Mouse (Mus musculus): Measurements from ENCODE around the gene Shroom4.
A peak's percentile ranks its signal among the peaks of the same experiment; 100 is the strongest.

Gene Shroom4

GRCm38 (mm10) chrX:6495456-6495855, 95.8 kb downstream of the Shroom4 start:
- DNase-seq (ENCODE audit: low spot score) = no peak

GRCm38 (mm10) chrX:6496374-6496773, 96.7 kb downstream of the Shroom4 start:
- DNase-seq (ENCODE audit: low spot score) = no peak

DNA sequence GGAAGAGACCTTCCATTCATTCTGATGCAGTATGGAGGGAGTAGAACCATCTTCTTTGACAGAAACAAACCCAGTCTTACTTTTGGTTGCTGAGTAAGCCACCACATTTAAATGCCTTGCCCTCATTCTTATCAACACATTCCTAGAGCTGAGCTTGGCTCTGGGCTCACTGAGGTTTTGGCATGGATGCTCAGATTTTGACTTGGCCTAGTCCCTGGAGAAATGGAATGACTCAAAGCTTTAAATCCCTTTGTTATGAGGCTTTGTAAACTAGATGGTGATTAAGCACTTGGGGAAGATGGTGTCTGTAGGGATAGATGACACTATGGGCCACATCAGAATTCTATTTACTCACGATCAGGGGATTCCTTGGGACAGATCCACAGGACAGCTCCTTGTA, 102.2 kb downstream of the Shroom4 start:
- DNase-seq (ENCODE audit: low spot score) = no peak

- no peak for DNase-seq (ENCODE audit: low spot score)
These were observed 117.6 kb downstream of the Shroom4 start for GRCm38 (mm10) chrX:6517217-6517616.

- no peak for DNase-seq (ENCODE audit: low spot score)
These were observed 118.8 kb downstream of the Shroom4 start for GRCm38 (mm10) chrX:6518421-6518820.

DNA sequence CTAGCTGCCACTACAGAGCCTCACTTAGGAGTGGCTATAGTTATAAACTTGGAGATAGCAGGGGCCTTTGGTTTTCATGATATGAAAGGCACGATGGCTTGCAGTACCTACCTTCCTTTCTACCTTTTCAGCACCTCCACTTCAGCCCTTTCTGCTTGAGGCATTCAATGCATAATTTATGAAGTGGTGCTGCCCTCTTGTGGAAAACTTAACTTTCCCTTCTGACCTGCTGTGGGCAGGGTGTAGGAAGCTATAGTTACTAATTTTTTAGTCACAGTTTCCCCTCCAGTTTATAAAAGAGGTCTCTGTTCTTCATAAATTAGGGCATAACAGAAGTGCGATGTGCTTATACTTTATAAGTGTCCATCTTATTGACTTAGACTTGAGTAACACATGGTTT, 123.3 kb downstream of the Shroom4 start:
- no peak for DNase-seq (ENCODE audit: low spot score)

GRCm38 (mm10) chrX:6536636-6537035, 137.0 kb downstream of the Shroom4 start:
- DNase-seq (ENCODE audit: low spot score) = no peak

- no peak for DNase-seq (ENCODE audit: low spot score)
These were observed 138.0 kb downstream of the Shroom4 start for GRCm38 (mm10) chrX:6537689-6538088.

DNA sequence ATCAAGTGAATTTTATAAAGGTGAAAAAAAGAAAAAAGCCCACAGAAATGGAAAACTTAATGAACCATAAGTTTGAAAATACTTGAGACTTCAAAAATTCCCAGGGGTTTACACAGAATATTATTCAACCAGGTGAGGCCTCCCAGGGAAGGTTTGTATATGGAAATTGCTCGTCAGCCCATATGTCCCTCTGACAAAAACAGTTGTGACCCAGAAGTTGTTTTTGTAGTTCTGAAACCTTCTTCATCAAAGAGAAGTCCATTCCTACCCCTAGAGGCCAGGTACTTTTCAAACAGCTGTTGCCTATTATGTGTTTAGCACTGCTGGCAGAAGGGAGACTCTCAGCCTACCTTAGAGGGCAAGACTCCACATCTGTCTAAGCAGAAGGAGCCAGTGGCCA, 165.4 kb downstream of the Shroom4 start:
- no peak for DNase-seq (ENCODE audit: low spot score)

DNA sequence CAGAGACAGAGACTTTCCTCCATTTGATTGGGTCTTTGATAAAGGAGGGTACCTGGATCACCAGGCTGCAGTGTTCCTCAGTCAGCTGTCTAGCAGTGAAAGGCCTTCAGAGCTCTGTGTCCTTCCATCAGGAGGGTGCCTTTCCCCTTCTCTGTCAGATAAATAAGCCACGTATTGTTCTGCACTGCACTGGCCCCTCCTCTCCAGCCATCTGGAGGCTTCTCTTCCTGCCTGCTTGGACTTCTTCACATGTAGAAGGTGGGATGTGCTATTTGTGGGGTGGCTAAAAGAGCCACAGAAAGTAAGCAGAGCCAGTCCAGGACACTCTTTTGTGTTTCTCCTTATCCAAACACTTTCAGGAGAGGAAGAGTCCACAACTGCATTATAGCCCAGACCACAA, 174.9 kb downstream of the Shroom4 start:
- no peak for DNase-seq (ENCODE audit: low spot score)

DNA sequence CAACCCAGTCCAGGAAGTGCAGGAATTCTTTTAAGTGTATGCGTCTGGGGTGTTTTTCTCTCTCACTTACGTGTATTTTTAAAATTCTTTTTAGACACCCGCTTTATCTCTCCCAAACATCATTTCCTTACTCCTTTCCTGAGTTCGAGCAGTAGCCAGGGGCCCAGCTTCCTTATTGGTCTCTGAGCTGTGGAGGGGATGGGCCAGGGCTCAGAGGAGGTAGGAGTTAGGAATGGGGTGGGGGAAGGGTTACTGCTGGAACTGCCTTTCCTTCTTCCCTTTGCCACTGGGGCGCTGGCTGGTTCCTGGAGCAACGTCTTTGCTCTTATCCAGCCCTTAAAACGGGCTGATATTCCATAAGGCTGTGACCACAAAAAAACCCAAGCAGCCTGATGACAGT, 177.3 kb downstream of the Shroom4 start:
- no peak for DNase-seq (ENCODE audit: low spot score)

DNA sequence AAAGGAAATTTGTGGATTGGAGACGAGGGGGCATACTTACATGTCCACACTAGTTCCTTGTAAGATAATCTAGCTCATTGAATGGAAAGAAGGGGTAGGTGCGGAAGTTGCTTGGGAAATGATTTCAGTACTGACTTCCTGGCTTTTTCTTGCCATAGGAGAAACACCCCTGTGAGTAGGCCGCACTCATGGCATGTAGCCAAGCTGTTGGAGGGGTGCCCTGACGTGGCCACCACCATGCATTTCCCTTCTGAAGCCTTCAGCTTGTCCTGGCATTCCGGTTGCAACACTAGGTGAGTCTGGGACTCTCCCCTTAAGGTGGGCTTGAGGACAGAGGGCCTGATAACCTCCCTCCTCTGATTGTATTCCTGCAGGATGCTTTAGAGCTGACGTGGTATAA, 181.0 kb downstream of the Shroom4 start:
- no peak for DNase-seq (ENCODE audit: low spot score)

GRCm38 (mm10) chrX:6581181-6581580, 181.5 kb downstream of the Shroom4 start:
- no peak for DNase-seq (ENCODE audit: low spot score)

- no peak for DNase-seq (ENCODE audit: low spot score)
These were observed 183.0 kb downstream of the Shroom4 start for GRCm38 (mm10) chrX:6582646-6583045.

DNA sequence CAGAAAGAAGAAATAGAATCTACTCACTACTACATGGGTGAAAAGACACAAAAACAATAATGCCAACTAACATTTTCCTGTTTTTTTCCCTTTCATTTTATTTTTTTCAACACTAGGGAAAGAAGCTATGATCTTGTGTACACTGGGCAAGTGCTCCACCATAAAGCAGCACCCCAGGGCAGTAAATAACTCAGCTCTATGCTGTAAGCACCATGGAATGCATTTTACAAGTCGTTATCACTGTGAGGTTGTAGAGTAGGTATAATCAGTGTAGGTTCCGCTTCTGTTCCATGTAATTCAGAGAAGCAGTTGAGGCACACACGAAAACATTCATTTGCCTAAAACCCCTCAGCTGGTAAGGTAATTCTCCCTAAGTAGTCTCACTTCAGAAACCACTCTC, 194.5 kb downstream of the Shroom4 start:
- DNase-seq (ENCODE audit: low spot score) = no peak

DNA sequence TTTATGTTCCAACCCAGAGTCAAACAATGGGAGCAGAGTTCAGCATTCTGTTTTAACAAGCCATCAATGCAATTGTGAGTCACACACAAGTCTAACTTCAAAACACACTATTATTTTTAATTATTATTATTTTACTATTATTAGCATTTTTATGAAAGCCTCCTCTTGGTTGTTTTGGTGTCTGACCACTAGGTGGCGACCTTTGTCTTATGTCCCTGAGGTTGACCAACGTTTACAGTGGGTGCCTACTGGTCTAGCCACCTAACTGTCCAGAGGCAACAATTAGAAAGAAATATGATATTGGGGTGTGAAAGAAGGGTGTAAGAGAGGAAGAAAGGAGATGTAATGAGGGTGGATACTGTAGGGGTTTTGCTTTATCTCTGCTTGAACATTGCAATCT, 254.4 kb downstream of the Shroom4 start:
- peak; percentile 3 for DNase-seq (ENCODE audit: low spot score)

- DNase-seq (ENCODE audit: low spot score) = no peak
These were observed 259.2 kb downstream of the Shroom4 start for GRCm38 (mm10) chrX:6658820-6659324.

All from c-Kit-positive CD71-positive TER-119-positive erythroid progenitor cells, embryonic 14.5 days (primary cell).